Mouse (Mus musculus): ENCODE measurements at regions not wholly inside any gene's neighbourhood (a gene's known extent, or its start where the extent isn't known, plus 50 kb on each side); places are given as distances from the start of the nearest gene placed in this dataset.

GRCm38 (mm10) chr12:99073766-99074165, 153.4 kb downstream of the Ttc8 start:
- no peak for TF ChIP-seq CTCF (IDR thresholded peaks at IDR 0.05; ENCODE audit: low read depth)
- TF ChIP-seq EP300 (IDR thresholded peaks at IDR 0.05; ENCODE audit: low read depth), result no peak

GRCm38 (mm10) chr12:99077366-99077765, 157.0 kb downstream of the Ttc8 start:
- no peak for TF ChIP-seq CTCF (IDR thresholded peaks at IDR 0.05; ENCODE audit: low read depth)
- TF ChIP-seq EP300 (IDR thresholded peaks at IDR 0.05; ENCODE audit: low read depth), result no peak
- H3K27ac ChIP-seq (ENCODE audit: low read depth), result no peak overlapping the region
- H3K36me3 ChIP-seq (replicated peaks; ENCODE audit: insufficient read depth, low read length), result no peaks in the 10 kb centered on the region
- H3K9ac ChIP-seq (replicated peaks), result no peak overlapping the region
- no peaks in the 10 kb centered on the region for H3K27me3 ChIP-seq (ENCODE audit: insufficient read depth, low read length)
- H3K4me2 ChIP-seq (ENCODE audit: low read depth, low read length), result no peak overlapping the region
- DNase-seq (no peak), ATAC-seq (no peak)
- H3K4me3 ChIP-seq (ENCODE audit: low read depth, low read length), result no peak overlapping the region
- WGBS (ENCODE audit: insufficient replicate concordance), result 49% methylated on average over 3 of the region's 3 CpGs
- H3K4me1 ChIP-seq (ENCODE audit: insufficient read depth), result no peaks in the 10 kb centered on the region
- no peaks in the 10 kb centered on the region for H3K9me3 ChIP-seq (ENCODE audit: low read length)

More at GRCm38 (mm10) chr12:99073766-99074165, 153.4 kb downstream of the Ttc8 start:
- H3K9ac ChIP-seq (replicated peaks), result no peak overlapping the region
- ATAC-seq, result no peak
- no peaks in the 10 kb centered on the region for H3K9me3 ChIP-seq (ENCODE audit: low read length)
- 66% methylated on average over 5 of the region's 5 CpGs for WGBS (ENCODE audit: insufficient replicate concordance)
- no peaks in the 10 kb centered on the region for H3K4me1 ChIP-seq (ENCODE audit: insufficient read depth)
- no peak overlapping the region for H3K4me2 ChIP-seq (ENCODE audit: low read depth, low read length)
- no peaks in the 10 kb centered on the region for H3K27me3 ChIP-seq (ENCODE audit: insufficient read depth, low read length)
- no peak overlapping the region for H3K4me3 ChIP-seq (ENCODE audit: low read depth, low read length)
- no peak for DNase-seq
- H3K36me3 ChIP-seq (replicated peaks; ENCODE audit: insufficient read depth, low read length), result no peaks in the 10 kb centered on the region
- no peak overlapping the region for H3K27ac ChIP-seq (ENCODE audit: low read depth)

GRCm38 (mm10) chr12:99079873-99080272, 159.5 kb downstream of the Ttc8 start:
- Histone ChIP-seq H3K27me3 (ENCODE audit: insufficient read depth, low read length) (no peaks in the 10 kb centered on the region), H3K4me1 (ENCODE audit: insufficient read depth) (no peaks in the 10 kb centered on the region), H3K4me2 (ENCODE audit: low read depth, low read length) (no peak overlapping the region), H3K9me3 (ENCODE audit: low read length) (no peaks in the 10 kb centered on the region), H3K27ac (ENCODE audit: low read depth) (no peak overlapping the region), H3K36me3 (replicated peaks; ENCODE audit: insufficient read depth, low read length) (no peaks in the 10 kb centered on the region), H3K4me3 (ENCODE audit: low read depth, low read length) (no peak overlapping the region), H3K9ac (replicated peaks) (no peak overlapping the region)
- ATAC-seq (no peak), DNase-seq (no peak)
- TF ChIP-seq CTCF (IDR thresholded peaks at IDR 0.05; ENCODE audit: low read depth) (no peak), EP300 (IDR thresholded peaks at IDR 0.05; ENCODE audit: low read depth) (no peak)
- 67% methylated on average over 1 of the region's 1 CpGs for WGBS (ENCODE audit: insufficient replicate concordance)

DNA sequence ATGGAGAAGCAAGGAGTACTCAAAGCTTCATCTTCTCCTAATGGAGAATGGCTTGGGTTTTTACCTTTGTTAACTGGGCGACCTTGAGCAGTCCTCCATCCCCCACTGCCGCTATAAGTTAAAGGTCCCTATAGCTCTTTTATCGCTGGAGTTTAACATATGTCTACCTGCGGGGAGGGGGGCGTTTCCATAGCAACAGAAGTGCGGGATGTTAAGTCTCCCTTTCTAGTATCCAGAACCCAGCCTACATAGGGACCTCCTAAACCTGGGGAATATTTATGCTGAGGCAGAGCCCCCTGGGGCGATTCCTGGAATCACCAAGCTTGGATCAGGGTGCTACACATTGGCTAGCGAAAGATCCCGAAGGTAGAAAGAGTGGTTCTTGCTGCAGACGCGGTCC, 163.2 kb downstream of the Ttc8 start:
- Histone ChIP-seq H3K4me2 (ENCODE audit: low read depth, low read length) (no peak overlapping the region), H3K4me3 (ENCODE audit: low read depth, low read length) (no peak overlapping the region), H3K4me1 (ENCODE audit: insufficient read depth) (no peaks in the 10 kb centered on the region), H3K9ac (replicated peaks) (no peak overlapping the region), H3K27me3 (ENCODE audit: insufficient read depth, low read length) (no peaks in the 10 kb centered on the region), H3K27ac (ENCODE audit: low read depth) (no peak overlapping the region), H3K36me3 (replicated peaks; ENCODE audit: insufficient read depth, low read length) (no peaks in the 10 kb centered on the region), H3K9me3 (ENCODE audit: low read length) (no peaks in the 10 kb centered on the region)
- WGBS (ENCODE audit: insufficient replicate concordance), result 41% methylated on average over 11 of the region's 11 CpGs
- no peak for TF ChIP-seq EP300 (IDR thresholded peaks at IDR 0.05; ENCODE audit: low read depth)
- no peak for TF ChIP-seq CTCF (IDR thresholded peaks at IDR 0.05; ENCODE audit: low read depth)
- DNase-seq (no peak), ATAC-seq (no peak)

DNA sequence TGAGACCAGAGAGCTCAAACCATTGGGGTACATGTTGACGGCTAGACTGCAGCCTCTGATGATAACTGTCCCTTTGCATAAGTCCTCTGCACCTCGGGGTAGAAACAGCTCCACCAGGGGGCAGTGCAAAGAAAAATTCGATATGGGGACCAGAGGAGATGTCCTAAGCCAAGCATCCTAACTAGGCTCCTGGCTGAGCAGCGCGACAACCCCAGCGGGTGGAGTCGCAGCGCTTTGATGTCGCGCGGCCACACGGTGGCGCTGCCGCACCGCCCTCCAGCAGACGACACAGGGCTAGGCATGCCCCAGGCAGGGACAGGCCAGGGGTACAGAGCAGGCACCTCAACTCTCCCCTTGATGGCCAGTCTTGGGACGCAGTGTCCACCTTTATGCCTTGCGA, 163.8 kb downstream of the Ttc8 start:
- TF ChIP-seq EP300 (IDR thresholded peaks at IDR 0.05; ENCODE audit: low read depth), result no peak
- peak; percentile 98 for TF ChIP-seq CTCF (IDR thresholded peaks at IDR 0.05; ENCODE audit: low read depth)
- Histone ChIP-seq H3K27ac (ENCODE audit: low read depth) (no peak overlapping the region), H3K9ac (replicated peaks) (no peak overlapping the region), H3K4me2 (ENCODE audit: low read depth, low read length) (no peak overlapping the region), H3K27me3 (ENCODE audit: insufficient read depth, low read length) (no peaks in the 10 kb centered on the region), H3K9me3 (ENCODE audit: low read length) (no peaks in the 10 kb centered on the region), H3K4me3 (ENCODE audit: low read depth, low read length) (no peak overlapping the region), H3K36me3 (replicated peaks; ENCODE audit: insufficient read depth, low read length) (no peaks in the 10 kb centered on the region), H3K4me1 (ENCODE audit: insufficient read depth) (no peaks in the 10 kb centered on the region)
- WGBS (ENCODE audit: insufficient replicate concordance), result 4% methylated on average over 18 of the region's 18 CpGs
- DNase-seq (peak; percentile 85), ATAC-seq (peak; percentile 84)

- Histone ChIP-seq H3K27ac (ENCODE audit: low read depth) (no peak overlapping the region), H3K36me3 (replicated peaks; ENCODE audit: insufficient read depth, low read length) (no peaks in the 10 kb centered on the region), H3K9ac (replicated peaks) (no peak overlapping the region), H3K4me2 (ENCODE audit: low read depth, low read length) (no peak overlapping the region), H3K27me3 (ENCODE audit: insufficient read depth, low read length) (no peaks in the 10 kb centered on the region; the same call in 1 of the 2 replicates), H3K4me3 (ENCODE audit: low read depth, low read length) (no peak overlapping the region), H3K9me3 (ENCODE audit: low read length) (no peaks in the 10 kb centered on the region), H3K4me1 (ENCODE audit: insufficient read depth) (no peaks in the 10 kb centered on the region)
- DNase-seq, result no peak
- TF ChIP-seq CTCF (IDR thresholded peaks at IDR 0.05; ENCODE audit: low read depth) (no peak), EP300 (IDR thresholded peaks at IDR 0.05; ENCODE audit: low read depth) (no peak)
- no peak for ATAC-seq
- WGBS (ENCODE audit: insufficient replicate concordance), result 53% methylated on average over 8 of the region's 8 CpGs
Measured at GRCm38 (mm10) chr12:99087286-99087685, 166.9 kb downstream of the Ttc8 start.

DNA sequence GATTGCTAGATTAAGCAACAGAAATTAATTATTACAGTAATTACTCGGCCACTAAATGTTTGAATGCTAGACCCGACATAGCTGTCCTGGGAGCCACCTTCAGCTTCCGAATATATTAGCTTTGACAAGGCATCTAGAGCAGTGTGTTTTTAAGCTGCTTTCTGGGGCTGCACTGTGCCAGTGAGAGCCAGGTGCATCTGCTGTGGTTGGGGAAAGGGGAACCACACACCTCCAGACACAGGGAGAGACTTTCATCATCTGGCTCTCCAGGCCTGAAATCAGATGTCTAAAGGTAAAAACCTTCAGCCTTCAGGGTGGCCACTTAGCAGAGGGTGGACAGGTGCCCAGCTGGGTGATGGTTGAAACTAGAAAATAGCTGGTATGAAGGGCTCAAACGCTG, 171.4 kb downstream of the Ttc8 start:
- TF ChIP-seq EP300 (IDR thresholded peaks at IDR 0.05; ENCODE audit: low read depth) (no peak), CTCF (IDR thresholded peaks at IDR 0.05; ENCODE audit: low read depth) (no peak)
- Histone ChIP-seq H3K4me3 (ENCODE audit: low read depth, low read length) (no peak overlapping the region), H3K9ac (replicated peaks) (no peak overlapping the region), H3K36me3 (replicated peaks; ENCODE audit: insufficient read depth, low read length) (no peaks in the 10 kb centered on the region), H3K9me3 (ENCODE audit: low read length) (no peaks in the 10 kb centered on the region), H3K4me1 (ENCODE audit: insufficient read depth) (no peaks in the 10 kb centered on the region), H3K27me3 (ENCODE audit: insufficient read depth, low read length) (no peaks in the 10 kb centered on the region; the same call in 1 of the 2 replicates), H3K27ac (ENCODE audit: low read depth) (no peak overlapping the region), H3K4me2 (ENCODE audit: low read depth, low read length) (no peak overlapping the region)
- ATAC-seq, result no peak
- 69% methylated on average over 4 of the region's 4 CpGs for WGBS (ENCODE audit: insufficient replicate concordance)
- DNase-seq, result no peak

Data from liver, postnatal 0 days (tissue).